Mouse (Mus musculus): Measurements from ENCODE around the gene Ireb2. TPM values are rescaled to one million over a fixed set of nuclear protein-coding genes. Genes with fewer than 3 reads are reported as not detected.

The Ireb2 gene
- total RNA-seq, 1 experiment: 51.0 TPM

- Histone ChIP-seq H3K27ac (ENCODE audit: insufficient read depth, low read depth, low read length, poor library complexity, severe bottlenecking) (no peak overlapping the region), H3K9ac (ENCODE audit: insufficient read depth, low read depth, low read length, poor library complexity, severe bottlenecking) (no peak overlapping the region), H3K4me3 (ENCODE audit: insufficient read depth in 1 of 2, low read depth in 1 of 2, low read length in 2 of 2, poor library complexity in 1 of 2, severe bottlenecking in 1 of 2) (no peak overlapping the region), H3K9me3 (ENCODE audit: control insufficient read depth, insufficient read depth, low read depth, low read length) (no peaks in the 10 kb centered on the region), H3K4me1 (ENCODE audit: control insufficient read depth in 2 of 2, insufficient read depth in 2 of 2, low read length in 2 of 2, poor library complexity in 1 of 2) (no peaks in the 10 kb centered on the region), H3K36me3 (ENCODE audit: control insufficient read depth, insufficient read depth, low read length, poor library complexity, severe bottlenecking) (peaks cover 5% of the 10 kb centered on the region; the same call in 1 of the 2 replicates)
- in situ Hi-C loops (cut with MboI; ENCODE audit: low sequenced_read_pairs in 2 of 2, unreplicated experiment in 2 of 2): no loop called here
- no peak for DNase-seq (ENCODE audit: low read depth, low spot score)
- TF ChIP-seq MAFK (IDR thresholded peaks at IDR 0.05; ENCODE audit: insufficient read depth, low read depth, low read length) (no peak), HCFC1 (IDR thresholded peaks at IDR 0.05; ENCODE audit: borderline replicate concordance, insufficient read depth, low read length) (no peak), ZNF384 (IDR thresholded peaks at IDR 0.05; ENCODE audit: low read depth, low read length) (no peak)
Observed at GRCm38 (mm10) chr9:54909446-54909845, 45.9 kb downstream of the Ireb2 start.

DNA sequence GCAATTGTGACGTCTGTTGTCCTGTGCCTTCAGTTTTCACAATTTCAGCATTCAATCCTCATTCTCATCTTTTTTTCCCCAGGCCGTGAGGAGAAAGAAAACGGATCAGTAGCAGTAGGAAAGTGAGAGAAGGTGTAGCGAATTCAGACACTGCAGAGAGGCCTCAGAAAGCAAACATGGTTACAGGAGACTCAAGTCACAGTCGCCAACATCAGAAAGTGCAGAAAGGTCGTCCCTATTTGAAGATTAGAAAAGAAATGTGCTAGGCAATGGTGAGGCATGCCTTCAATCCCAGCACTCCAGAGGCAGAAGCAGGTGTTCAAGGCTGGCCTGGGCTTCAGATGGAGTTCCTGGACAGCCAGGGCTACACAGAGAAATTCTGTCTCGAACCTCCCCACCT lies 52.0 kb downstream of the Ireb2 start:
- Histone ChIP-seq H3K36me3 (ENCODE audit: control insufficient read depth, insufficient read depth, low read length, poor library complexity, severe bottlenecking) (no peaks in the 10 kb centered on the region), H3K27ac (ENCODE audit: insufficient read depth, low read depth, low read length, poor library complexity, severe bottlenecking) (no peak overlapping the region), H3K4me3 (ENCODE audit: insufficient read depth in 1 of 2, low read depth in 1 of 2, low read length in 2 of 2, poor library complexity in 1 of 2, severe bottlenecking in 1 of 2) (no peak overlapping the region), H3K9me3 (ENCODE audit: control insufficient read depth, insufficient read depth, low read depth, low read length) (no peaks in the 10 kb centered on the region), H3K4me1 (ENCODE audit: control insufficient read depth in 2 of 2, insufficient read depth in 2 of 2, low read length in 2 of 2, poor library complexity in 1 of 2) (peaks cover 0 to 5% of the 10 kb centered on the region in 2 experiments; a peak in 1 of 4 replicates), H3K9ac (ENCODE audit: insufficient read depth, low read depth, low read length, poor library complexity, severe bottlenecking) (no peak overlapping the region)
- in situ Hi-C loops (cut with MboI; ENCODE audit: low sequenced_read_pairs in 2 of 2, unreplicated experiment in 2 of 2): no loop called here
- DNase-seq (ENCODE audit: low read depth, low spot score): no peak
- no peak for TF ChIP-seq MAFK (IDR thresholded peaks at IDR 0.05; ENCODE audit: insufficient read depth, low read depth, low read length)
- no peak for TF ChIP-seq ZNF384 (IDR thresholded peaks at IDR 0.05; ENCODE audit: low read depth, low read length)
- no peak for TF ChIP-seq HCFC1 (IDR thresholded peaks at IDR 0.05; ENCODE audit: borderline replicate concordance, insufficient read depth, low read length)
- TF ChIP-seq CHD2 (IDR thresholded peaks at IDR 0.05; ENCODE audit: low read depth, low read length): no peak
- TF ChIP-seq ZC3H11A (IDR thresholded peaks at IDR 0.05; ENCODE audit: borderline replicate concordance, low read depth, low read length): no peak

GRCm38 (mm10) chr9:54916401-54916800 lies 52.8 kb downstream of the Ireb2 start:
- in situ Hi-C loops (cut with MboI; ENCODE audit: low sequenced_read_pairs in 2 of 2, unreplicated experiment in 2 of 2): no loop called here
- Histone ChIP-seq H3K9ac (ENCODE audit: insufficient read depth, low read depth, low read length, poor library complexity, severe bottlenecking) (no peak overlapping the region), H3K9me3 (ENCODE audit: control insufficient read depth, insufficient read depth, low read depth, low read length) (no peaks in the 10 kb centered on the region), H3K27ac (ENCODE audit: insufficient read depth, low read depth, low read length, poor library complexity, severe bottlenecking) (no peak overlapping the region), H3K4me1 (ENCODE audit: control insufficient read depth in 2 of 2, insufficient read depth in 2 of 2, low read length in 2 of 2, poor library complexity in 1 of 2) (peaks cover 0 to 5% of the 10 kb centered on the region in 2 experiments; a peak in 1 of 4 replicates), H3K4me3 (ENCODE audit: insufficient read depth in 1 of 2, low read depth in 1 of 2, low read length in 2 of 2, poor library complexity in 1 of 2, severe bottlenecking in 1 of 2) (peak overlapping the region in 1 of 2 experiments; percentile 48; a peak in 1 of 4 replicates), H3K36me3 (ENCODE audit: control insufficient read depth, insufficient read depth, low read length, poor library complexity, severe bottlenecking) (no peaks in the 10 kb centered on the region)
- no peak for DNase-seq (ENCODE audit: low read depth, low spot score)
- TF ChIP-seq HCFC1 (IDR thresholded peaks at IDR 0.05; ENCODE audit: borderline replicate concordance, insufficient read depth, low read length) (no peak), ZC3H11A (IDR thresholded peaks at IDR 0.05; ENCODE audit: borderline replicate concordance, low read depth, low read length) (no peak), CHD2 (IDR thresholded peaks at IDR 0.05; ENCODE audit: low read depth, low read length) (no peak), MAFK (IDR thresholded peaks at IDR 0.05; ENCODE audit: insufficient read depth, low read depth, low read length) (no peak), ZNF384 (IDR thresholded peaks at IDR 0.05; ENCODE audit: low read depth, low read length) (no peak)

- Histone ChIP-seq H3K36me3 (ENCODE audit: control insufficient read depth, insufficient read depth, low read length, poor library complexity, severe bottlenecking) (no peaks in the 10 kb centered on the region), H3K4me3 (ENCODE audit: insufficient read depth in 1 of 2, low read depth in 1 of 2, low read length in 2 of 2, poor library complexity in 1 of 2, severe bottlenecking in 1 of 2) (peak within 1 kb of the TSS; percentile 73 to 83), H3K4me1 (ENCODE audit: control insufficient read depth in 2 of 2, insufficient read depth in 2 of 2, low read length in 2 of 2, poor library complexity in 1 of 2) (peaks cover 0 to 5% of the 10 kb centered on the region in 2 experiments; a peak in 1 of 4 replicates), H3K9me3 (ENCODE audit: control insufficient read depth, insufficient read depth, low read depth, low read length) (no peaks in the 10 kb centered on the region), H3K9ac (ENCODE audit: insufficient read depth, low read depth, low read length, poor library complexity, severe bottlenecking) (peak within 1 kb of the TSS; percentile 73), H3K27ac (ENCODE audit: insufficient read depth, low read depth, low read length, poor library complexity, severe bottlenecking) (no peak within 1 kb of the TSS)
- in situ Hi-C loops (cut with MboI; ENCODE audit: low sequenced_read_pairs in 2 of 2, unreplicated experiment in 2 of 2): no loop called here
- peak; percentile 96 for DNase-seq (ENCODE audit: low read depth, low spot score)
- no peak for TF ChIP-seq ZNF384 (IDR thresholded peaks at IDR 0.05; ENCODE audit: low read depth, low read length)
- TF ChIP-seq MAFK (IDR thresholded peaks at IDR 0.05; ENCODE audit: insufficient read depth, low read depth, low read length): peak; percentile 17; the same call in 1 of the 2 replicates
- TF ChIP-seq HCFC1 (IDR thresholded peaks at IDR 0.05; ENCODE audit: borderline replicate concordance, insufficient read depth, low read length): no peak
- TF ChIP-seq ZC3H11A (IDR thresholded peaks at IDR 0.05; ENCODE audit: borderline replicate concordance, low read depth, low read length): no peak
- peak; percentile 87 for TF ChIP-seq CHD2 (IDR thresholded peaks at IDR 0.05; ENCODE audit: low read depth, low read length)
Observed at GRCm38 (mm10) chr9:54917010-54917677, 53.6 kb downstream of the Ireb2 start, which contains the start of gene Hykk. Gene Hykk (plus strand): TSS chr9:54917283.
